Mouse (Mus musculus) erythroblast, embryonic 14.5 days (primary cell): ENCODE results near the gene Rinl.

Source experiments
- GATA1 ChIP-seq: IDR thresholded peaks from 2 replicates; pipeline ENCODE4 v1.6.1; 2012; ENCODE audit warnings: low read length, inconsistent platforms, mixed read lengths
- TAL1 ChIP-seq: IDR thresholded peaks from 3 replicates; pipeline ENCODE4 v1.6.1; 2012; ENCODE audit warnings: low read length, inconsistent platforms, mixed read lengths

DNA sequence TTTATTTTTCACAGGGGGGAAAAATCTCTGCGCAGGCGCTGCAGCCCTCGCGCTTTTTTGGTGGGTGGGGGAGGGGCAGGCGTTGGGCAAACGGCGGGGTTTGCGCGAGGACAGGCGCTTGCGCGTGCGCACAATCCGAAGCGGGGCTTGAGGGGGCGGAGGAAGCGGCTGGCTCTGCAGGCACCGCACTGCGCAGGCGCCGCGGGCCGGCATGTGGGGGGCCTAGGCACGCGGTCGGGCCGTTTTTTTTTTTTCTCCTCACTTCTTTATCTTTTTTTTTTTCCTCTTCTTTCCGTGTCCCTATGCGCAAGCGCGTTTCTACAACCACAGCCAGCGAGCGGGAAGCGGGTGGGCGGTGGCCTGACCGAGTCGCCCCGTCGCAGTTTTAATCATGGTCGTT lies 22.5 kb downstream of the Rinl start:
- TF ChIP-seq GATA1: no peak
- TF ChIP-seq TAL1: no peak
